Mouse (Mus musculus) heart, embryonic 15.5 days (tissue): ENCODE results near the gene Bpifb3. TPM values are rescaled to one million over a fixed set of nuclear protein-coding genes. Genes with fewer than 3 reads are reported as not detected.
A peak's percentile ranks its signal among the peaks of the same experiment; 100 is the strongest.

ENCODE experiments used
- ATAC-seq: fragments of 200-750 bp; cut with Nextera tagmentation; replicated peaks from 2 replicates; pipeline ENCODE4 v1.8.0; 2017; ENCODE audit warnings: low read depth, moderate TSS enrichment; ENCODE audit not compliant: insufficient number of reproducible peaks, insufficient read depth, low FRiP score
- H3K27ac ChIP-seq: fragments of 300-500 bp; sonication (generic); 2 replicates; pipeline ENCODE4 v1.5.1; 2015; ENCODE audit warnings: mild to moderate bottlenecking, inconsistent platforms
- H3K27me3 ChIP-seq: fragments of 300-500 bp; sonication (generic); 2 replicates; pipeline ENCODE4 v1.6.1; 2015; ENCODE audit warnings: inconsistent platforms
- H3K36me3 ChIP-seq: fragments of 300-500 bp; sonication (generic); 2 replicates; pipeline ENCODE4 v1.6.1; 2015; ENCODE audit warnings: mild to moderate bottlenecking, inconsistent platforms
- H3K4me1 ChIP-seq: fragments of 300-500 bp; sonication (generic); replicated peaks from 2 replicates; pipeline ENCODE4 v1.6.1; 2015; ENCODE audit warnings: inconsistent platforms
- H3K4me2 ChIP-seq: fragments of 300-500 bp; sonication (generic); 2 replicates; pipeline ENCODE4 v1.6.1; 2015; ENCODE audit warnings: inconsistent platforms, mild to moderate bottlenecking, moderate library complexity
- H3K4me3 ChIP-seq: fragments of 300-500 bp; sonication (generic); 2 replicates; pipeline ENCODE4 v1.5.1; 2015; ENCODE audit warnings: mild to moderate bottlenecking, inconsistent platforms
- H3K9ac ChIP-seq: fragments of 300-500 bp; sonication (generic); 2 replicates; pipeline ENCODE4 v1.6.1; 2015; ENCODE audit warnings: mild to moderate bottlenecking, inconsistent platforms
- H3K9me3 ChIP-seq: fragments of 300-500 bp; sonication (generic); replicated peaks from 2 replicates; pipeline ENCODE4 v1.6.1; 2016; ENCODE audit warnings: inconsistent platforms
- WGBS: fragments of 180-500 bp; shearing (Covaris S2); methylation state at CpG from one replicate; pipeline ENCODE4 v1.1.7; 2015; ENCODE audit warnings: mixed read lengths; 5-methylcytosine and 5-hydroxymethylcytosine counted together
- polyA plus RNA-seq: library from polyadenylated mRNA; unstranded; fragments of >200 nt; fragmentation: Nextera tagmentation; extraction: Ambion mirVana; gene quantifications from 2 replicates; pipeline ENCODE4 v1.2.1, GENCODE M21; 2015

The Bpifb3 gene
- polyA plus RNA-seq, 1 experiment from 2014 or later = not detected

DNA sequence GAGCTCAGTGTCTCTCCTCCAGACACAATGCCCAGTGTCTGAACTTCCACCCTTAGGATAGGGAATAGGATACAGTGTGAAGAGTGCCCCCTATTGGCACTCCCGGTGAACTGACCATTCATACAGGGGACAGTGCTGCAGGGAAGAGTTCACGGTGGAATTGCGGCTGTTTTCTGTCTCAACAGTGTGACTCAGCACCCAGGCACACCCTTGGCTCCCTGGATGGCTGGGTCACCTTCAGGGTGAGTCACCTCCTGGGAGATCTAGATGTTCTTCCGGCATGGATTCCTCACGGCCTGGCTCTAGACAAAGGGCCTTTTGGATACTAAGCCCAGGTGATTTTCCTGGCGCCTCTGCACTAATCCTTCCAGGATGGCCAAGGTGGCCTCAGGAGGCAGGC lies 17.3 kb downstream of the Bpifb3 start:
- H3K36me3 ChIP-seq = no peaks in the 10 kb centered on the region
- no peak overlapping the region for H3K9ac ChIP-seq
- H3K4me2 ChIP-seq = no peak overlapping the region
- H3K9me3 ChIP-seq = no peaks in the 10 kb centered on the region
- H3K4me3 ChIP-seq = no peak overlapping the region
- peaks cover 3% of the 10 kb centered on the region; the same call in 1 of the 2 replicates for H3K27me3 ChIP-seq
- no peak overlapping the region for H3K27ac ChIP-seq
- 86% methylated on average over 6 of the region's 6 CpGs for WGBS
- no peak for ATAC-seq
- H3K4me1 ChIP-seq = no peaks in the 10 kb centered on the region

- ATAC-seq = no peak
- no peak within 1 kb of the TSS for H3K9ac ChIP-seq
- no peak within 1 kb of the TSS for H3K4me3 ChIP-seq
- no peaks in the 10 kb centered on the region for H3K4me1 ChIP-seq
- H3K36me3 ChIP-seq = no peaks in the 10 kb centered on the region
- H3K27me3 ChIP-seq = peaks cover 3% of the 10 kb centered on the region; the same call in 1 of the 2 replicates
- H3K4me2 ChIP-seq = no peak within 1 kb of the TSS
- WGBS = 78% methylated on average over 5 of the region's 5 CpGs
- no peaks in the 10 kb centered on the region for H3K9me3 ChIP-seq
- no peak within 1 kb of the TSS for H3K27ac ChIP-seq
Measured at GRCm38 (mm10) chr2:153937843-153938242, 19.8 kb downstream of the Bpifb3 start, which contains the start of gene Bpifb4. Bpifb4 (plus strand) TSS chr2:153938212.

- Histone ChIP-seq H3K9ac (no peak overlapping the region), H3K4me2 (no peak overlapping the region), H3K27me3 (0 out of 2 replicates have a peak, but pooled peaks cover 4% of the 10 kb centered on the region), H3K36me3 (no peaks in the 10 kb centered on the region), H3K9me3 (no peaks in the 10 kb centered on the region), H3K27ac (no peak overlapping the region), H3K4me1 (no peaks in the 10 kb centered on the region), H3K4me3 (no peak overlapping the region)
- ATAC-seq = no peak
- 36% methylated on average over 3 of the region's 3 CpGs for WGBS
Measured at GRCm38 (mm10) chr2:153943537-153943936, 25.5 kb downstream of the Bpifb3 start.

GRCm38 (mm10) chr2:153944567-153944966 lies 26.5 kb downstream of the Bpifb3 start:
- no peak for ATAC-seq
- no peak overlapping the region for H3K4me3 ChIP-seq
- H3K9me3 ChIP-seq = no peaks in the 10 kb centered on the region
- H3K9ac ChIP-seq = no peak overlapping the region
- H3K27ac ChIP-seq = no peak overlapping the region
- H3K4me1 ChIP-seq = no peaks in the 10 kb centered on the region
- WGBS = 82% methylated on average over 8 of the region's 8 CpGs
- H3K36me3 ChIP-seq = no peaks in the 10 kb centered on the region
- H3K27me3 ChIP-seq = 0 out of 2 replicates have a peak, but pooled peaks cover 4% of the 10 kb centered on the region
- H3K4me2 ChIP-seq = no peak overlapping the region

DNA sequence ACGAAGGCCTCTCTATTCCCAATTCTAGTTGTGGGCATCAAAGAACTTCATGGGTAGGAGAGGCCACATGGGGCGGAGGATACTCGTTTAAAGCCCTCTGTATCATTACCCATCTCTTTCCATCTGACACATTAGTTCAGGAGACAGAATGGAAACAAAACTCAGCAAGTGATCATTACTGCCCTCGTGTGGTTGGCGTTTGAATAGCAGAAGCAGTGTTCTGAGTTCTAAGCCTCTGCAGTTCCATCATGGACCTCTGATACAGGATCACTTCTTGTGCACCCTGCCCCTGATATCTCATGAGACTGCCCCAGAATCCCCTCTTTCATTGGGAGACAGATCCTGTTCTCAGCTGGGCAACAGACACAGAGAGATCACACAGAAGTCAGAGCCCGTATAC lies 34.9 kb downstream of the Bpifb3 start:
- Histone ChIP-seq H3K4me1 (no peaks in the 10 kb centered on the region), H3K9ac (no peak overlapping the region), H3K27ac (no peak overlapping the region), H3K9me3 (no peaks in the 10 kb centered on the region), H3K4me2 (no peak overlapping the region), H3K27me3 (no peaks in the 10 kb centered on the region), H3K36me3 (no peaks in the 10 kb centered on the region), H3K4me3 (no peak overlapping the region)
- WGBS = 25% methylated on average over 6 of the region's 6 CpGs
- ATAC-seq = no peak

DNA sequence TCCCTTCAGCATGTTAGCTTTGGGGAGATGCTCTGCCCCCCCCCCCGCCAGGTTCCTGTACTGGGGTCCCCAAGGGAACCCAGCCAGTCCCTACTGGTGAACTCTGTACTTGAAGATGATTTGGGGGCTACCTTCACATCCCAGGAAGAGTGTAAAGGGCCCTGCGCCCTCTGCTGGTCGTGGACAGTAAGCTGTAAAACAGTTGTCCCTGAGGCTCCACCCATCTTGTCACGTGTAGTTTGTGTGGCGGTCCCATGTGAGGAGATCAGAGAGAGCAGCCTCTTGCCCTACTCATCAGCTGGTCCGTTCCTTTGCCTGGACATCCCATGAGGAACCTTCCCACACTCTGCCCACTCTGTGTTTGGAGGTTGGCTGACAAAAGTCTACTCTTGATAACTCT lies 35.8 kb downstream of the Bpifb3 start:
- no peaks in the 10 kb centered on the region for H3K9me3 ChIP-seq
- ATAC-seq = no peak

GRCm38 (mm10) chr2:153962821-153963331 lies 44.8 kb downstream of the Bpifb3 start:
- Histone ChIP-seq H3K27me3 (no peaks in the 10 kb centered on the region), H3K9ac (no peak overlapping the region), H3K4me1 (no peaks in the 10 kb centered on the region), H3K27ac (no peak overlapping the region), H3K4me3 (no peak overlapping the region), H3K4me2 (no peak overlapping the region), H3K36me3 (no peaks in the 10 kb centered on the region), H3K9me3 (no peaks in the 10 kb centered on the region)
- ATAC-seq = no peak
- WGBS = 51% methylated on average over 4 of the region's 4 CpGs

More for the DNA sequence above, 35.8 kb downstream of the Bpifb3 start:
- Histone ChIP-seq H3K9ac (no peak overlapping the region), H3K4me1 (no peaks in the 10 kb centered on the region), H3K4me2 (peak overlapping the region; percentile 13; the same call in 1 of the 2 replicates), H3K36me3 (no peaks in the 10 kb centered on the region), H3K27me3 (no peaks in the 10 kb centered on the region), H3K4me3 (no peak overlapping the region), H3K27ac (no peak overlapping the region)
- 8% methylated on average over 6 of the region's 6 CpGs for WGBS

- Histone ChIP-seq H3K9me3 (no peaks in the 10 kb centered on the region), H3K4me2 (no peak overlapping the region), H3K9ac (no peak overlapping the region), H3K36me3 (no peaks in the 10 kb centered on the region), H3K4me1 (no peaks in the 10 kb centered on the region), H3K27me3 (no peaks in the 10 kb centered on the region), H3K27ac (no peak overlapping the region), H3K4me3 (no peak overlapping the region)
- no peak for ATAC-seq
- 92% methylated on average over 1 of the region's 1 CpGs for WGBS
Measured at GRCm38 (mm10) chr2:153963334-153963733, 45.3 kb downstream of the Bpifb3 start.

DNA sequence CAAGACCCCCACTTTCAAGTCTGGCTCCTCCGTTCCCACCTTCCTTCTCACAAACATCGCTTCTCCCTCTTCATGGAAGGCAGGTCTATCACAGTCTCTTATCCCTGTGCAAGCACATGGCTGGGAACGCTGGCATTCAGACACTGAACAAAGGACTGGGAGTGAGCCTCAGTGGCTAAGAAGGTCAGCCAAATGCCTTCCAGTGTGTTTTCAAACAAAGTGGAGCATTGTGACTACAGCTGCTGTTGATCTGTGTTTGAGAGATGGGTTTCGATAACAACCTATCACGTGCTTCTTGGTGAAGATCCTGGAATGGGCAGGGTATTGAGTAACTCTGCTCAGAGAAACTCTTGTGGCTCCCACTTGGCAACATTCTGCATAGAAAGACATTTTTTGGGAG lies 52.2 kb downstream of the Bpifb3 start:
- H3K36me3 ChIP-seq = no peaks in the 10 kb centered on the region
- ATAC-seq = no peak
- H3K9me3 ChIP-seq = no peaks in the 10 kb centered on the region
- no peak overlapping the region for H3K27ac ChIP-seq
- no peak overlapping the region for H3K4me3 ChIP-seq
- no peak overlapping the region for H3K4me2 ChIP-seq
- H3K27me3 ChIP-seq = no peaks in the 10 kb centered on the region
- no peak overlapping the region for H3K9ac ChIP-seq
- H3K4me1 ChIP-seq = no peaks in the 10 kb centered on the region
- WGBS = 71% methylated on average over 5 of the region's 5 CpGs

DNA sequence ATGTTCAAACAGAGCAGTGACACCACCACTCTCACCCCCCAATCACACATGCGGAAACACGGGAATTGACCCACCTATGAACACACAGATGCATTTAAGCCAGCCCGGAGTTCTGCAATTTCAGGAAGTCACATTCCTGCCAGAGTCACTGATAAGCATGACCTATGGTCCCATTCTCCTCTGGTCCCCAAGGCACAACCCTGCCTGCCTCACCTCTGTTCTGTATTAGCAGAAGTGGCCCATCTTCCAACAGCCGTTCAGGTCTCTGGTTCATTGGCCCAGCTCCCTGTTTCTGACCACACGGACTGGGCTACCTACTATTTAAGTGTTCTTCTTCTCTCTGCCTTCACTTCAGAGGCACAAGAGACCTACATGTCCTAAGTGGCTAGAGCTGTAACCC lies 56.6 kb downstream of the Bpifb3 start, which contains the start of gene Bpifa6:
TSS of gene Bpifa6 (plus strand) at position 364 of the 400 bp plus-strand sequence.
- H3K9ac ChIP-seq = no peak within 1 kb of the TSS
- ATAC-seq = no peak
- no peaks in the 10 kb centered on the region for H3K36me3 ChIP-seq
- H3K4me3 ChIP-seq = no peak within 1 kb of the TSS
- WGBS = 56% methylated on average over 5 of the region's 5 CpGs
- H3K27ac ChIP-seq = no peak within 1 kb of the TSS
- H3K9me3 ChIP-seq = no peaks in the 10 kb centered on the region
- no peak within 1 kb of the TSS for H3K4me2 ChIP-seq
- no peaks in the 10 kb centered on the region for H3K27me3 ChIP-seq
- no peaks in the 10 kb centered on the region for H3K4me1 ChIP-seq
